7 mouse cellular contexts compared by ENCODE assay signal in genomic region chr9:44320799-44321133, GRCm38 (mm10). TPM values are rescaled to one million over a fixed set of nuclear protein-coding genes. Genes with fewer than 3 reads are reported as not detected.
A peak's percentile ranks its signal among the peaks of the same experiment; 100 is the strongest.
DNase-seq lines count a peak whose midpoint lies in the region; ATAC-seq and TF ChIP-seq lines count a peak whose summit lies in the region.

No protein-coding gene starts in this region.

- TF ChIP-seq CTCF in embryonic fibroblast, embryonic 13.5 days (IDR thresholded peaks at IDR 0.05; ENCODE audit: borderline replicate concordance, insufficient read depth, low read length), result no peak

- H3K36me3 ChIP-seq in lung, embryonic 16.5 days (ENCODE audit: control insufficient read depth, insufficient read depth, low read length), result 0 out of 2 replicates have a peak, but pooled peaks cover 4% of the 10 kb centered on the region
- H3K36me3 ChIP-seq in neural tube, embryonic 15.5 days, result peaks cover 7% of the 10 kb centered on the region

- DNase-seq in lung, postnatal 25 days (ENCODE audit: low spot score), result no peak
- peak; percentile 72 for DNase-seq in layer of hippocampus, adult 9-11 months
- no peak for DNase-seq in adrenal gland, postnatal 36 days
- no peak for DNase-seq in urinary bladder, postnatal 36 days (ENCODE audit: low spot score in 2 of 2)

- H3K9ac ChIP-seq in lung, embryonic 16.5 days (ENCODE audit: low read length), result peak overlapping the region; percentile 69
- peak overlapping the region; percentile 45 for H3K9ac ChIP-seq in neural tube, embryonic 15.5 days (replicated peaks)

- H3K4me2 ChIP-seq in lung, embryonic 16.5 days (ENCODE audit: low read depth, low read length), result peak overlapping the region; percentile 63
- peak overlapping the region; percentile 90 for H3K4me2 ChIP-seq in neural tube, embryonic 15.5 days

- no peaks in the 10 kb centered on the region for H3K27me3 ChIP-seq in lung, embryonic 16.5 days (ENCODE audit: control insufficient read depth, insufficient read depth, low read depth, low read length)
- H3K27me3 ChIP-seq in neural tube, embryonic 15.5 days (replicated peaks), result no peaks in the 10 kb centered on the region

- TF ChIP-seq POLR2A in embryonic fibroblast, embryonic 13.5 days (IDR thresholded peaks at IDR 0.05; ENCODE audit: low read depth, low read length), result no peak

- peak overlapping the region; percentile 73 for H3K27ac ChIP-seq in lung, embryonic 16.5 days (ENCODE audit: low read length)
- H3K27ac ChIP-seq in embryonic fibroblast, embryonic 13.5 days (ENCODE audit: insufficient read depth, low read length), result no peak overlapping the region; the same call in 1 of the 2 replicates
- H3K27ac ChIP-seq in neural tube, embryonic 15.5 days (replicated peaks), result peak overlapping the region; percentile 80

- peak overlapping the region; percentile 90 for H3K4me3 ChIP-seq in lung, embryonic 16.5 days (ENCODE audit: low read length)
- peak overlapping the region; percentile 27 for H3K4me3 ChIP-seq in embryonic fibroblast, embryonic 13.5 days (ENCODE audit: insufficient read depth, low read length)
- H3K4me3 ChIP-seq in neural tube, embryonic 15.5 days (replicated peaks), result peak overlapping the region; percentile 66

- H3K9me3 ChIP-seq in lung, embryonic 16.5 days (ENCODE audit: control insufficient read depth, low read length), result no peaks in the 10 kb centered on the region
- H3K9me3 ChIP-seq in neural tube, embryonic 15.5 days (replicated peaks), result no peaks in the 10 kb centered on the region

- peaks cover 23% of the 10 kb centered on the region for H3K4me1 ChIP-seq in lung, embryonic 16.5 days (replicated peaks; ENCODE audit: control insufficient read depth, insufficient read depth, low read length)
- H3K4me1 ChIP-seq in embryonic fibroblast, embryonic 13.5 days (ENCODE audit: control insufficient read depth, insufficient read depth, low read length), result 0 out of 2 replicates have a peak, but pooled peaks cover 7% of the 10 kb centered on the region
- H3K4me1 ChIP-seq in neural tube, embryonic 15.5 days, result peaks cover 40% of the 10 kb centered on the region

- WGBS in lung, embryonic 16.5 days, result 19% methylated on average over 6 of the region's 6 CpGs
- WGBS in neural tube, embryonic 15.5 days, result 23% methylated on average over 6 of the region's 6 CpGs

- ATAC-seq in lung, embryonic 16.5 days (ENCODE audit: low read depth), result peak; percentile 2; the same call in 1 of the 2 replicates
- peak; percentile 3; the same call in 1 of the 2 replicates for ATAC-seq in neural tube, embryonic 15.5 days (ENCODE audit: low FRiP score)

RNA-seq across cellular contexts. Expression of gene C2cd2l, which starts 0.7 kb away (rescaled TPM):
- 6.8 and 7.4 TPM in 2 replicates for polyA plus RNA-seq in lung, embryonic 16.5 days (2015; fragmentation: Nextera tagmentation; extraction: Ambion mirVana)
- 9.4 and 10.5 TPM in 2 replicates for polyA plus RNA-seq in embryonic fibroblast, embryonic 13.5 days (2011; ENCODE audit: insufficient read length, low read depth, missing spikeins)
- polyA plus RNA-seq in neural tube, embryonic 15.5 days (2015; fragmentation: Nextera tagmentation; extraction: Ambion mirVana), result 21.7 and 24.3 TPM in 2 replicates
- total RNA-seq in adrenal gland, postnatal 36 days (2021), result 10 to 100 TPM; 37.6 to 50.6 TPM

RNA-seq across cellular contexts. Expression of gene Dpagt1, which starts 5.1 kb away (rescaled TPM):
- 38.0 and 42.3 TPM in 2 replicates for polyA plus RNA-seq in lung, embryonic 16.5 days (2015; fragmentation: Nextera tagmentation; extraction: Ambion mirVana)
- 39.7 and 54.7 TPM in 2 replicates for polyA plus RNA-seq in embryonic fibroblast, embryonic 13.5 days (2011; ENCODE audit: insufficient read length, low read depth, missing spikeins)
- 30.5 and 34.0 TPM in 2 replicates for polyA plus RNA-seq in neural tube, embryonic 15.5 days (2015; fragmentation: Nextera tagmentation; extraction: Ambion mirVana)
- 10 to 100 TPM; 25.3 to 32.7 TPM for total RNA-seq in adrenal gland, postnatal 36 days (2021)

RNA-seq across cellular contexts. Expression of gene H2afx, which starts 13.7 kb away (rescaled TPM):
- polyA plus RNA-seq in lung, embryonic 16.5 days (2015; fragmentation: Nextera tagmentation; extraction: Ambion mirVana), result 318 and 395 TPM in 2 replicates
- polyA plus RNA-seq in embryonic fibroblast, embryonic 13.5 days (2011; ENCODE audit: insufficient read length, low read depth, missing spikeins), result 50.9 and 74.7 TPM in 2 replicates
- polyA plus RNA-seq in neural tube, embryonic 15.5 days (2015; fragmentation: Nextera tagmentation; extraction: Ambion mirVana), result 108 and 149 TPM in 2 replicates
- 10 to 100 TPM; 41.3 to 47.7 TPM for total RNA-seq in adrenal gland, postnatal 36 days (2021)

RNA-seq across cellular contexts. Expression of gene Hinfp, which starts 15.3 kb away (rescaled TPM):
- polyA plus RNA-seq in lung, embryonic 16.5 days (2015; fragmentation: Nextera tagmentation; extraction: Ambion mirVana), result 24.3 and 25.1 TPM in 2 replicates
- 13.4 and 16.4 TPM in 2 replicates for polyA plus RNA-seq in embryonic fibroblast, embryonic 13.5 days (2011; ENCODE audit: insufficient read length, low read depth, missing spikeins)
- 28.0 and 28.2 TPM in 2 replicates for polyA plus RNA-seq in neural tube, embryonic 15.5 days (2015; fragmentation: Nextera tagmentation; extraction: Ambion mirVana)
- total RNA-seq in adrenal gland, postnatal 36 days (2021), result 10 to 100 TPM; 18.9 to 24.4 TPM

RNA-seq across cellular contexts. Expression of gene Hmbs, which starts 23.3 kb away (rescaled TPM):
- polyA plus RNA-seq in lung, embryonic 16.5 days (2015; fragmentation: Nextera tagmentation; extraction: Ambion mirVana), result 110 and 117 TPM in 2 replicates
- polyA plus RNA-seq in embryonic fibroblast, embryonic 13.5 days (2011; ENCODE audit: insufficient read length, low read depth, missing spikeins), result 46.8 and 51.9 TPM in 2 replicates
- polyA plus RNA-seq in neural tube, embryonic 15.5 days (2015; fragmentation: Nextera tagmentation; extraction: Ambion mirVana), result 58.3 and 62.5 TPM in 2 replicates
- total RNA-seq in adrenal gland, postnatal 36 days (2021), result 10 to 100 TPM; 61.8 to 98.3 TPM

Comparison
In these comparisons a context has a peak if more than half of its experiments do, and no peak if none do; other contexts are left out.
1. H3K4me3 ChIP-seq: peak in every context shown above with its lines; median percentile 90 in lung, embryonic 16.5 days; 66 in neural tube, embryonic 15.5 days; 27 in embryonic fibroblast, embryonic 13.5 days.